Mouse (Mus musculus) embryonic facial prominence, embryonic 11.5 days (tissue): ENCODE measurements at regions not wholly inside any gene's neighbourhood (a gene's known extent, or its start where the extent isn't known, plus 50 kb on each side); places are given as distances from the start of the nearest gene placed in this dataset.

Experiments used
- ATAC-seq: fragments of 200-750 bp; cut with Nextera tagmentation; replicated peaks from 2 replicates; pipeline ENCODE4 v1.8.0; 2017; ENCODE audit warnings: low read depth; ENCODE audit not compliant: insufficient number of reproducible peaks, low FRiP score, low TSS enrichment
- DNase-seq: peaks from one replicate; pipeline ENCODE4 v3.0.0-alpha.2; 2015; ENCODE audit warnings: low spot score
- H3K27ac ChIP-seq: fragments of 300-500 bp; sonication (generic); replicated peaks from 2 replicates; pipeline ENCODE4 v1.5.1; 2014; ENCODE audit warnings: mild to moderate bottlenecking, low read depth, low read length, control low read depth
- H3K27me3 ChIP-seq: fragments of 300-500 bp; sonication (generic); 2 replicates; pipeline ENCODE4 v1.6.1; 2014; ENCODE audit warnings: mild to moderate bottlenecking, low read length, moderate library complexity, mixed read lengths; ENCODE audit not compliant: control insufficient read depth, insufficient read depth
- H3K36me3 ChIP-seq: fragments of 300-500 bp; sonication (generic); replicated peaks from 2 replicates; pipeline ENCODE4 v1.6.1; 2014; ENCODE audit warnings: low read depth, mild to moderate bottlenecking, low read length, moderate library complexity, mixed read lengths; ENCODE audit not compliant: control insufficient read depth, insufficient read depth
- H3K4me1 ChIP-seq: fragments of 300-500 bp; sonication (generic); 2 replicates; pipeline ENCODE4 v1.6.1; 2014; ENCODE audit warnings: low read length, mixed read lengths; ENCODE audit not compliant: control insufficient read depth, insufficient read depth
- H3K4me2 ChIP-seq: fragments of 300-500 bp; sonication (generic); 2 replicates; pipeline ENCODE4 v1.6.1; 2014; ENCODE audit warnings: low read depth, mild to moderate bottlenecking, control low read depth, low read length, moderate library complexity
- H3K4me3 ChIP-seq: fragments of 300-500 bp; sonication (generic); 2 replicates; pipeline ENCODE4 v1.5.1; 2014; ENCODE audit warnings: low read depth, low read length, control low read depth
- H3K9ac ChIP-seq: fragments of 300-500 bp; sonication (generic); replicated peaks from 2 replicates; pipeline ENCODE4 v1.6.1; 2014; ENCODE audit warnings: mild to moderate bottlenecking, control low read depth, low read length
- H3K9me3 ChIP-seq: fragments of 300-500 bp; sonication (generic); replicated peaks from 2 replicates; pipeline ENCODE4 v1.6.1; 2016; ENCODE audit warnings: mild to moderate bottlenecking, low read length, inconsistent platforms, mixed read lengths; ENCODE audit not compliant: control insufficient read depth
- WGBS: fragments of 180-500 bp; shearing (Covaris S2); extraction: QIAGEN DNeasy Blood & Tissue Kit; methylation state at CpG from one replicate; pipeline ENCODE4 v1.1.7; 2014; 5-methylcytosine and 5-hydroxymethylcytosine counted together

DNA sequence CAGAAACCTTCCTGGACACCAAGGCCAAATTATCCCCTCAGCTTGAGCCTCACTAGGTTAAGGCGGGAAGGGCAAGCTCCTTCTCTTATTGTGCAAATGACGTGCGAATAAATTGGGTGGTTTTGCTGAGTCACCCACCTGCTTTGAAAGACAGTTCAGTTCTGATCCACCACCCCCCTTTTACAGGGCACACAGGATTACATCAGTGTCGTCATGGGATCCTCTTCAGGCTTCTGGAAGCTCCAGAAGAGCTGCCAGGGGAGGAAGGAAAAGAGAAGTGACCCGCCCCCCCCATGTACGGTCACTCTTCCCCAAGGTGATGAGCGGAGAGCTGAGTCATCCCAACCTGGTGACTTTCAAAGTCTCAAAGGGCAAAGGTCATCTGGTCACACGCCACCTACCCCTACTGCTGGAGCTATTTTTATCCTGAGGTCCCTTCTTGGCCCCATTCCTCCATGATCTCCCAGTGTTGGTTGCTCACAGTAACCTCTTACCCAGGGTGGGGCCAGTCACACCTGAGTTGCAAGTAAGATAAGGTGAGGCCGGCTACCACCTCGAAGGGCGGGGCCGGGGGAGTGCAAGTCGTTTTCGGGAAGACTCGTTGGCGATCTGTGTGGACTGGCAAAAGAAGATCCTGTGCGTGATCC lies 58.9 kb upstream of the Smndc1 start:
- ATAC-seq (no peak), DNase-seq (no peak)
- Histone ChIP-seq H3K4me3 (no peak overlapping the region), H3K9me3 (no peaks in the 10 kb centered on the region), H3K27ac (no peak overlapping the region), H3K4me2 (no peak overlapping the region), H3K36me3 (no peaks in the 10 kb centered on the region), H3K9ac (no peak overlapping the region), H3K4me1 (no peaks in the 10 kb centered on the region), H3K27me3 (no peaks in the 10 kb centered on the region)
- 84% methylated on average over 17 of the region's 17 CpGs for WGBS

DNA sequence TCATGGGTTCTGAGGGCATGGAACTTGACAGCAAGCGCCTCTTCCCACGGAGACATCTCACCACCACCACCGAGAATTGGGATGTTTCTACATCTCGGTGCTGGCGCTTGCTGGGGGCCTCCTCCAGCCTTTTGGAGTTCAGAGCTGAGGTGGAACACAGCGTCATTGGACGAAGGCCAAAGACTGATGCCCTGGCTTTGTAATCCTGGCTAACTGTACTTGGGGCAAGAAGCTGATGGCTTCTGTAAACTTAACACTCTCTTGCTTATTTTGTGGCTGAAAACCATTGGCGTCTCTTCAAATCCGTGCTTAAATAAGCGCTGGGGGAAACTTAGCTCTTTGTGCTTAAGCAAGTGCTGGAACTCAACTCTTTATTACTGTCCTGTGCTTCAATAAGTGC lies 57.8 kb upstream of the Smndc1 start:
- Histone ChIP-seq H3K4me1 (no peaks in the 10 kb centered on the region), H3K9ac (no peak overlapping the region), H3K4me2 (no peak overlapping the region), H3K9me3 (no peaks in the 10 kb centered on the region), H3K36me3 (no peaks in the 10 kb centered on the region), H3K27ac (no peak overlapping the region), H3K4me3 (no peak overlapping the region), H3K27me3 (no peaks in the 10 kb centered on the region)
- 87% methylated on average over 10 of the region's 10 CpGs for WGBS
- DNase-seq (no peak), ATAC-seq (no peak)

DNA sequence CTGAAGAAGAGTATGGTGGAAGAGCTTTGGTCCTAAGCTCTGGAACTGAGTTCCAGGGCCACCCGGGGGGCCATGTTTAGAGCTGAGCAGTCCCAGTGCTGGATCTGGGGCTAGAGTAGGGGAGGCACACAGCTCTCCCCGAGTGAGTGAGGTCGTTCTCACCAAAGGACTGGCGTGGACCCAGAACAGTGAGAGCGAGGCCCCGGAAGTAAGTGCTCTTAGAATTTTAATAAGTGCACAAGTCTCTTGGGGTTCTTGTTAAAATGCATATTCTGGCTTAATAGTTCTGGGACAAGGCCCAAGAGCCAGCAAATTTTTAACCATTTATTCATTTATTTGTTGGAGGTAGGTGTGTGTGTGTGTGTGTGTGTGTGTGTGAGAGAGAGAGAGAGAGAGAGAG lies 57.4 kb upstream of the Smndc1 start:
- 82% methylated on average over 6 of the region's 6 CpGs for WGBS

DNA sequence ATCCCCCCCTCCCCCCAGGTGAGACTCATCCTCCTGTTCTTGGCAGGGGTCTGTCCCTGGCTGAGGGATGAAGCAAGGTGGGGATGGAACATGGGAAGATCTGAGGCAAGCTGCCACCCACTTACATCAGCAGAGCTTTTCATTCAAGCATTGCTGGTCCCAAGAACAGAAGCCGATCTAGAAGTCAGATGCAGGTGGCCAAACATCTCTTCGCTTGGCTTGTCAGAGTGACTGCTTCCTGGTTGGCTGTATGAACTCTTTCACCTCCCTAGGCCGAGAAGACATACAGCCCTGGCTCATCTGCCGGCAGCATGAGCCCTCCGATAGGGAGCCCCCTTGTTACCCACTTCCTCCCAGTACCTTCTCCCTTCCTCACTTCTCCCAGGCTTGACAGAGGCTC lies 55.8 kb upstream of the Smndc1 start:
- WGBS: 65% methylated on average over 5 of the region's 5 CpGs
- no peak overlapping the region for H3K9ac ChIP-seq
- ATAC-seq: no peak

More for the DNA sequence above, 57.4 kb upstream of the Smndc1 start:
- no peaks in the 10 kb centered on the region for H3K27me3 ChIP-seq
- H3K27ac ChIP-seq: no peak overlapping the region
- H3K4me1 ChIP-seq: no peaks in the 10 kb centered on the region
- ATAC-seq: no peak
- H3K9me3 ChIP-seq: no peaks in the 10 kb centered on the region
- no peak for DNase-seq
- H3K4me3 ChIP-seq: no peak overlapping the region
- H3K36me3 ChIP-seq: no peaks in the 10 kb centered on the region
- no peak overlapping the region for H3K9ac ChIP-seq
- H3K4me2 ChIP-seq: no peak overlapping the region

DNA sequence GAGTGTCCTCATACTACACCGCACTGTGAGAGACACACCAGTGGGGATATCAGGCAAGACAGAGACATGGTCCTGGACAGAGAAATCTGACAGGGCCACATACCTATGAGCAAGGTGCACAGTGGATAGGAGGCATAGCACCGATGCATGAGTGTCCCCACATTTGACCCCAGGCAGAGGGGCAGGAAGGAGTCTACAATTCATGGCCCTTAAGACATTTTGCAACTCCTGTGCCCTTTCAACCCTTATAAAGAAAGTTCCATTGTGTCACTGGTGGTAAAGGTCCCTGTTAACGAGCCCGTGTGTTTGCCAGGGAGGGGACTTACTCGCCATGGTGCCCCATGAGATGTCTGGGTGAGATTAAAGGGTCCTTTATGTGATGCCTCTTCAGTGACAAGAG lies 54.3 kb upstream of the Smndc1 start:
- no peaks in the 10 kb centered on the region for H3K27me3 ChIP-seq
- WGBS: 36% methylated on average over 5 of the region's 5 CpGs
- H3K36me3 ChIP-seq: no peaks in the 10 kb centered on the region
- no peak for DNase-seq
- H3K4me1 ChIP-seq: no peaks in the 10 kb centered on the region
- no peak overlapping the region for H3K4me2 ChIP-seq
- ATAC-seq: no peak
- H3K9me3 ChIP-seq: no peaks in the 10 kb centered on the region
- no peak overlapping the region for H3K4me3 ChIP-seq
- no peak overlapping the region for H3K9ac ChIP-seq
- no peak overlapping the region for H3K27ac ChIP-seq

More for the DNA sequence above, 55.8 kb upstream of the Smndc1 start:
- Histone ChIP-seq H3K4me2 (no peak overlapping the region), H3K27me3 (no peaks in the 10 kb centered on the region), H3K27ac (no peak overlapping the region), H3K4me3 (no peak overlapping the region), H3K4me1 (no peaks in the 10 kb centered on the region), H3K36me3 (no peaks in the 10 kb centered on the region), H3K9me3 (no peaks in the 10 kb centered on the region)
- DNase-seq: no peak

DNA sequence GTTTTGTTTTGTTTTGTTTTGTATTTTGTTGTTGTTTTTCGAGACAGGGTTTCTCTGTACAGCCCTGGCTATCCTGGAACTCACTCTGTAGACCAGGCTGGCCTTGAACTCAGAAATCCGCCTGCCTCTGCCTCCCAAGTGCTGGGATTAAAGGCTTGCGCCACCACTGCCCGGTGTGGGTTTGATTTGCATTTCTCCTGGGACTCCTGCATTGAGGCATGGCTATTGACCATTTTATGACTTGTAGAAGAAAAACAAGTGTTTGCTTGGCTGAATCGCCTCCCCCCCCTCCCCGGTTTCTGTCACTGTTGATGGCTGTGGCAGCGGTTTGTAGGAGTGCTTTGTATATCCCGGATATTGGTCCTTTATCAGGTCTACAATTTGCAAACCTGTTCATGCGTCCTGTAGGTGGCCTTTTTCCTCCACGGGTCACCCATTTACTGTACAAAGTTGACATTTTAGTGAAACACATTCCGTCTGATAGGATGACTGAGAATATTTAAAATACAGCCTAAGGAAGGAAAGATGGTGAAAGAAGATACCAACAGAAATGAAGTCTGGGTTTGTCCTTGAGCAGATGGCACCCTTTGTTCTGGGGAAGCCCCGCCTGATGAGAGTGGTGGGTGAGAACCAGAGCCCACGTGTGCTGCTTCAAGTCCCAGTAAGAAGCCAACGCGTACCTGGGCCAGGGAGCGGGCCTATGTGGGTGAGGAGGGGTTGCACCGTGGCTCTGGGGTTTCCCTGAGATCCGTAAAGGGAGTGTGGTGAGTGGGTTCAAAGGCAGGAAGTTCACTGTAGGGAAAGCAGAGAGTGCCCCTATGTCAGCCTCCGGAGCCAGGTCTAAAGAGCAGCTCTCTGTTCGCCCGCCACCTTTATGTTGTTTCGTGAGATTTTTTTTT lies 52.6 kb upstream of the Smndc1 start:
- Histone ChIP-seq H3K4me1 (no peaks in the 10 kb centered on the region), H3K4me2 (no peak overlapping the region), H3K4me3 (no peak overlapping the region), H3K27ac (no peak overlapping the region), H3K36me3 (no peaks in the 10 kb centered on the region), H3K27me3 (no peaks in the 10 kb centered on the region), H3K9me3 (no peaks in the 10 kb centered on the region), H3K9ac (no peak overlapping the region)
- 84% methylated on average over 22 of the region's 22 CpGs for WGBS
- ATAC-seq: no peak
- no peak for DNase-seq

DNA sequence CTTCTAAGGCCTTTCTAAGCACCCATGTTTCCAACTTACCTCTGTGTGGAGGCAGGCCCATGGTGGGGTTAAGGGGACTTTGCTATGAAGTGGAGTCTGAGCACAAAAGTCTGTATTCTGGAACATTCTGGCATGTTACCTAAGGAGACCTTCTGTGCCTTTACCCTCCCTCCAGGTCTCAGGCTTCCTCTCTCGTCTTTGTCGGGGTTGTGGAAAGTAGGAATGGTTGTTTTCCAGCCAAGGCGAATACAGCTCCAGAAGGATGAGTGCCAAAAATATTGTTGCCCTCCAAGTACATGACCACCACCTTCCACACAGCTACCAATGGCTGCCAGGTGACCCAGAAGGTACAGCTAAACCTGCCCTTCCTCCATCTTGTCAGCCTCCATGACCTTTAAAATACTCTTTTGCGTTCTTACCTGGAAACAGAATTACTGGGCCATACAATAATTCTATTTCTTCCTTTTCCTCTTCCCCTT lies 51.8 kb upstream of the Smndc1 start:
- no peaks in the 10 kb centered on the region for H3K9me3 ChIP-seq
- no peak overlapping the region for H3K4me2 ChIP-seq
- DNase-seq: no peak
- no peaks in the 10 kb centered on the region for H3K4me1 ChIP-seq
- 98% methylated on average over 4 of the region's 4 CpGs for WGBS
- H3K36me3 ChIP-seq: no peaks in the 10 kb centered on the region
- H3K27ac ChIP-seq: no peak overlapping the region
- H3K9ac ChIP-seq: no peak overlapping the region
- no peak overlapping the region for H3K4me3 ChIP-seq
- ATAC-seq: no peak
- no peaks in the 10 kb centered on the region for H3K27me3 ChIP-seq

DNA sequence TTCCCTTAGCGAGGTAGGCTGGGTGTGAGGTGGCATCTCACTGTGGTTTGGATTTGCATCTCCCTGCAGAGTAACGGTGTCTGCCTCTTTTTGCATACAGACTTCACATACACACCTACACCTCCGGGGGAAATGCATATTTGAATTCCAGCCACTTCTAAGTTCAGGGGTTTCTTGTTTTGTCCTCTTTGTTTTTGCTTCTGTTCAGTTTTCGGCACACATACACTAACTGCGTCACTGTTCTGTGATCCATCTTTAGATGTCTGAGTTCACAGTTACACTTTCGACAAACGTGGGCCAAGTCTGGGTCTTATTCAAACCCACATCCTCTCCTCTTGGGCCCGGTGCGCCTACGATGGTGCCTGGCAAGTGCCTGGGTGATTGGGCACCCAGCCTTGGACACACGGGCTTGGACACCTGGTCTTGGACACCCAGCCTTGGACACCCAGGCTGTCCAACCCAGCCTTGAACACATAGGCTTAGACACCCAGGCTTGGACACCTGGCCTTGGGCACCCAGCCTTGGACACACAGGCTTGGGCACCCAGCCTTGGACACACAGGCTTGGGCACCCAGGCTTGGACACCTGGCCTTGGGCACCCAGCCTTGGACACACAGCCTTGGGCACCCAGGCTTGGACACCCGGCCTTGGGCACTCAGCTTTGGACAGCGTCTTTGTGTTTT lies 51.2 kb upstream of the Smndc1 start:
- H3K4me1 ChIP-seq: no peaks in the 10 kb centered on the region
- no peaks in the 10 kb centered on the region for H3K36me3 ChIP-seq
- 84% methylated on average over 13 of the region's 13 CpGs for WGBS
- no peak overlapping the region for H3K4me3 ChIP-seq
- DNase-seq (no peak), ATAC-seq (no peak)
- H3K9me3 ChIP-seq: no peaks in the 10 kb centered on the region
- H3K9ac ChIP-seq: no peak overlapping the region
- H3K27me3 ChIP-seq: no peaks in the 10 kb centered on the region
- H3K27ac ChIP-seq: no peak overlapping the region
- no peak overlapping the region for H3K4me2 ChIP-seq
